Mouse (Mus musculus): ENCODE data around the gene Pcx.

GRCm38 (mm10) chr19:4504830-4505229, 5.4 kb upstream of the Pcx start:
- TF ChIP-seq CTCF (IDR thresholded peaks at IDR 0.05) = no peak
- TF ChIP-seq POLR2A (IDR thresholded peaks at IDR 0.05; ENCODE audit: insufficient read depth, low read depth, low read length) = no peak
- TF ChIP-seq EP300 (IDR thresholded peaks at IDR 0.05; ENCODE audit: insufficient read depth, low read depth, low read length) = no peak

All from heart, adult 2 months (tissue).